Mouse (Mus musculus) testis, postnatal 10 days (tissue): ENCODE measurements at regions not wholly inside any gene's neighbourhood (a gene's known extent, or its start where the extent isn't known, plus 50 kb on each side); places are given as distances from the start of the nearest gene placed in this dataset.

Experiments used
- DNase-seq: peaks from one replicate; pipeline ENCODE4 v3.0.0; 2021; ENCODE audit warnings: low spot score

GRCm38 (mm10) chr14:80484256-80484655 is 500.4 kb downstream of the Olfm4 start:
- DNase-seq, result no peak

- DNase-seq, result no peak
These were observed 501.3 kb downstream of the Olfm4 start for GRCm38 (mm10) chr14:80485149-80485548.

GRCm38 (mm10) chr14:80486605-80487004 is 502.7 kb downstream of the Olfm4 start:
- DNase-seq, result no peak

GRCm38 (mm10) chr14:80492043-80492900 is 508.4 kb downstream of the Olfm4 start:
- no peak for DNase-seq

GRCm38 (mm10) chr14:80492901-80493279 is 509.0 kb downstream of the Olfm4 start:
- DNase-seq, result no peak

GRCm38 (mm10) chr14:80504351-80504750 is 520.5 kb downstream of the Olfm4 start:
- no peak for DNase-seq

- no peak for DNase-seq
These were observed 532.7 kb downstream of the Olfm4 start for GRCm38 (mm10) chr14:80516626-80517025.

GRCm38 (mm10) chr14:80521216-80521615 is 537.3 kb downstream of the Olfm4 start:
- DNase-seq, result no peak

GRCm38 (mm10) chr14:80521631-80522030 is 537.8 kb downstream of the Olfm4 start:
- no peak for DNase-seq

GRCm38 (mm10) chr14:80522536-80522935 is 538.7 kb downstream of the Olfm4 start:
- no peak for DNase-seq

- DNase-seq, result no peak
These were observed 544.6 kb downstream of the Olfm4 start for GRCm38 (mm10) chr14:80528419-80529028.

- no peak for DNase-seq
These were observed 552.3 kb downstream of the Olfm4 start for GRCm38 (mm10) chr14:80536044-80536745.

- DNase-seq, result no peak
These were observed 576.1 kb downstream of the Olfm4 start for GRCm38 (mm10) chr14:80559950-80560349.
